Comparison of ENCODE assay signal across 22 mouse cellular contexts in the genomic region with DNA sequence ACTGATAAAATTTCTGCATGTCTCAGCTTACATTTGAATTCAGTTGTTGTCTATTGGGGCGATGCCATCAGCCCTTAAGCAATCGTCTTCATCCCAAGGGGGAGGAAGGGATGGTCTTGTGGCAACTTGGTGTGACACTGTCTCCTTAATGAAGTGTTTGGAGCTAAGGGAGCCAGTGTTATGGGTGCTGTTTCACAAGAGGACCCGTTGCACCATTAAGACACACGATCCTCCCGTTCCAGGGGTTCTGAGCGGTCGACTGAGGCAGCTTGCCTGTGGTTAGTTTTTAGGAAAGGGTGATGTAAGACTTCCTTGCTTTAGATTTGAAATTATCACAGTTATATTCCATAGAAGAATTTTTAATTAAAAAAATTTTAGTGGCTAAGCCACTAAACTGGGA. TPM values are rescaled to one million over a fixed set of nuclear protein-coding genes. Genes with fewer than 3 reads are reported as not detected.
"Had no signal": no experiment of that assay in that cellular context is flagged by ENCODE, and none has a peak within 500 bp of the region (broad histone marks: within the 10 kb centered on the region; RNA-seq: fewer than 3 reads in every experiment).

No protein-coding gene starts in this region.

- H3K27me3 ChIP-seq: lung, embryonic 15.5 days; midbrain, embryonic 12.5 days; midbrain, embryonic 15.5 days; neural tube, embryonic 12.5 days; stomach, embryonic 15.5 days had no signal

- H3K4me2 ChIP-seq: liver, embryonic 13.5 days; liver, embryonic 15.5 days; lung, embryonic 15.5 days; midbrain, embryonic 12.5 days; midbrain, embryonic 15.5 days; neural tube, embryonic 12.5 days; stomach, embryonic 15.5 days had no signal

- H3K9me3 ChIP-seq: liver, embryonic 13.5 days; liver, embryonic 15.5 days; lung, embryonic 15.5 days; midbrain, embryonic 12.5 days; midbrain, embryonic 15.5 days; neural tube, embryonic 12.5 days; stomach, embryonic 15.5 days had no signal

- ATAC-seq: liver, postnatal 0 days; midbrain, embryonic 15.5 days had no signal

- H3K4me1 ChIP-seq: liver, embryonic 13.5 days; liver, embryonic 15.5 days; midbrain, embryonic 12.5 days; midbrain, embryonic 15.5 days; stomach, embryonic 15.5 days had no signal

- H3K9ac ChIP-seq: liver, embryonic 13.5 days; liver, embryonic 15.5 days; liver, postnatal 0 days; lung, embryonic 15.5 days; midbrain, embryonic 12.5 days; midbrain, embryonic 15.5 days; neural tube, embryonic 12.5 days; stomach, embryonic 15.5 days had no signal

- H3K4me3 ChIP-seq: liver, embryonic 13.5 days; liver, embryonic 15.5 days; lung, embryonic 15.5 days; midbrain, embryonic 12.5 days; midbrain, embryonic 15.5 days; neural tube, embryonic 12.5 days; stomach, embryonic 15.5 days had no signal

- H3K27ac ChIP-seq: liver, embryonic 13.5 days; liver, embryonic 15.5 days; lung, embryonic 15.5 days; macrophage; midbrain, embryonic 12.5 days; midbrain, embryonic 15.5 days; neural tube, embryonic 12.5 days; stomach, embryonic 15.5 days; stomach, postnatal 0 days had no signal

- DNase-seq: liver, embryonic 13.5 days; liver, postnatal 0 days; lung, adult 2 months; lung, postnatal 10 days; right cerebral cortex, postnatal 14 days; thymus, adult 2 months; thymus, postnatal 25 days; thymus, postnatal 4 days had no signal

RNA-seq across cellular contexts. Expression of a gene that starts 38.3 kb away (rescaled TPM):
- total RNA-seq: monocyte, adult 5-6 weeks; neutrophil, adult 5-6 weeks had no signal
- polyA plus RNA-seq: liver, postnatal 0 days; macrophage; midbrain, embryonic 15.5 days; midbrain, postnatal 0 days; neural tube, embryonic 12.5 days; neural tube, embryonic 14.5 days; spleen, adult 2 months; testis, adult 2 months had no signal
